Mouse (Mus musculus): ENCODE measurements around the gene Kirrel3.

Gene Kirrel3

GRCm38 (mm10) chr9:34507164-34507563, 21.5 kb downstream of the Kirrel3 start:
- CTCF ChIA-PET: no interaction called here

GRCm38 (mm10) chr9:34518861-34519260, 33.2 kb downstream of the Kirrel3 start:
- CTCF ChIA-PET: no interaction called here

GRCm38 (mm10) chr9:34520234-34520950, 34.7 kb downstream of the Kirrel3 start:
- CTCF ChIA-PET: no interaction called here

- CTCF ChIA-PET: no interaction called here
Measured at GRCm38 (mm10) chr9:34525695-34526094, 40.0 kb downstream of the Kirrel3 start.

DNA sequence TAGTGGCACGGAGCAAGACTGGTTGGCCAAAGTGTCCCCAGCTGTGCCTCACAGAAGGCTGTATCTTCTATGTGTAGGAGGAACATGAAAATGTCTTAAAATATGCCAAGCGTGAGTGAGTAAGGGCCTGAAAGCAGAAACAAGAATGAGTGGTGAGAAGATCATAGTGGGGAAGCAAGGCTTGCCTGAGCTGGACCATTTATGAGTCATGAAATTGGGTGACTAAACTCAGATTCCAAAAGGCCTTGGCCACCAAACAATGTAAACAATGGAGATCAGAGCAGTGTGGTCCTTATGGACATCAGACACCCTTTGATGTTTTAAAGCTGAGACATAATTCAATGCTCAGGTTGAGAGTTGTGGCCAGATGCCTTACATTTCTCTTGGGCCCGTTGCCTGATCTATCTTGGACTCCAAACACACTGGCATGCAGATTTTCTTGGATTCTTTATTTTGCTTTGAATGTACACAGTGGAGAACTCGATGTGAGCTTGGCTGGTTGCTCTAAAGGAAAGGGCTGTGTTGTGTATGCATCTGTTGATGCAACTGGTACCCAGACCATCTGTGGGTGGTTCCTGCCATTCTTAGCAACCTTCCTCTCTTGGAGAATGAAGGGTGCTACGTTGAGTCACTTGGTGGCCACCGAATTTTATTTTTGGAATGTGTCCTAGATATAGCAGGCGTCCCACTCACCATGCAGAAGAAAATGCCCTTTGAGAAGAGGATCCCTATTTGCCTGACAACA, 53.1 kb downstream of the Kirrel3 start:
- CTCF ChIA-PET: no interaction called here

DNA sequence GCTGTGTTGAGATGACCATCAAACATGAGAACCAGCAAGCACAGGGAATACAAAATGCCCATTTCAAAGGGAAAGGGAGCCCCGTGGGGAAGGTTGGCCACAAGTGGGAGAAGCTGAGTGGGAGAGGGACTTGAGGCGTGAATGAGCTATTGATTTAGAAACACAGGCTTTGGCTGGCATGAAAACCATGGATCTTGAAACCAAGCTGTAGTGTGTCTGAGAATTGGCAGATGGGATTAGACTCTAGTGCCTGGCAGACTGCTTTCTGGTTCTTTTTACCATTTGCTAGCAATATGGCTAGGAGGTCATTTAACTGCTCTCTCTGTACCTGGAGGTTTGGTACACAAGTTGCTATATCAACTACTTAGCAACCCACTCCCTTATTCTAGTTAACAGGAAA, 56.2 kb downstream of the Kirrel3 start:
- CTCF ChIA-PET: no interaction called here

GRCm38 (mm10) chr9:34555699-34556098, 70.0 kb downstream of the Kirrel3 start:
- CTCF ChIA-PET: no interaction called here

GRCm38 (mm10) chr9:34557846-34558245, 72.2 kb downstream of the Kirrel3 start:
- CTCF ChIA-PET: no interaction called here

DNA sequence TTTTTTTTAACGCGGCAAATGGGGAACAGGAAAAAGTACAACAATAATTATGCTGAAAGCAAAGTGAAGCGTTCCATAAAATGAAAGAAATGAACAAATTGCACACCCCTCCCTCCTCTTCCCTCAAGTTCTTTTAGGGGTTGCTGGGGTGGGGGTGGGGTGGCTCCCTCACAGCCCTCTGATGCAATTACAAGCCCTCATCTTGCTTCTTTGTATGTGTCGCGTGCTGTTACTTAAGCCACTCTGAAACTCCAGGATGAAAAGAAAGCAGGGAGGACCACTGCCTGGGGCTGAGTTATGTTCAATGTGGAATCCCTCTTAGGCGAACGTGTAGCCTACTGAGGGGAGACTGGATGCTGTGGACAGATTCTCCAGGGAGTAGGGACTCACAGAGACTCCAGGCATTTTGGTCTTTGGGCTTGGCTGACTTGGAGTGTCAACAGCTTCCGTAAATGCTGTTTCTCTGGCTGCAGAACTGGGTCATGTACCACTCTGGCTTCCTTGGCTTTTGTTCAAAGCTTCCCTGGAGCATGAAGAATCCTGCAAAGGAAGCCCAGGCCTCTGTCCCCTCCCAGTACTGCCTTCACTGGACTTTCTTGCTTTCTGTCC, 72.7 kb downstream of the Kirrel3 start:
- CTCF ChIA-PET: no interaction called here

DNA sequence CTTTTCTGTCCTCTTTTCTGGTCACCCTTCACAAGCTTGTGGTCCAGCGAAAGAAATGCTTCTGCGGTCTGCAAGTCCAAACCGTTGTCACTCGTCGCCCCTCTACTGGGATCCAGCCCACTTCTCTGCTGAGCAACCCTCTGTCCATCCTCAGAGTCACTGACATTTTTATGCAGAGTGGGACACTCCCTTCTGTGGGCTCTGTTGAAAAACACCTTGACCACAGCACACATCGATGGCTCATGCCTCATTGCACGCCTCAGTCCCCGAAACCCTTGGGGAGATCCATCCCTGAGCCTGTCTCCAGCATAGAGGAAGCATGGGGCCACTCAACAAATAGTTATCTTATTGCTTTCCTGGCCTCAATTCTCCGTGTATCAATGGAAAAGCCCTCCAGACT, 73.4 kb downstream of the Kirrel3 start:
- CTCF ChIA-PET: no interaction called here

- CTCF ChIA-PET: no interaction called here
Measured at GRCm38 (mm10) chr9:34561281-34561680, 75.6 kb downstream of the Kirrel3 start.

DNA sequence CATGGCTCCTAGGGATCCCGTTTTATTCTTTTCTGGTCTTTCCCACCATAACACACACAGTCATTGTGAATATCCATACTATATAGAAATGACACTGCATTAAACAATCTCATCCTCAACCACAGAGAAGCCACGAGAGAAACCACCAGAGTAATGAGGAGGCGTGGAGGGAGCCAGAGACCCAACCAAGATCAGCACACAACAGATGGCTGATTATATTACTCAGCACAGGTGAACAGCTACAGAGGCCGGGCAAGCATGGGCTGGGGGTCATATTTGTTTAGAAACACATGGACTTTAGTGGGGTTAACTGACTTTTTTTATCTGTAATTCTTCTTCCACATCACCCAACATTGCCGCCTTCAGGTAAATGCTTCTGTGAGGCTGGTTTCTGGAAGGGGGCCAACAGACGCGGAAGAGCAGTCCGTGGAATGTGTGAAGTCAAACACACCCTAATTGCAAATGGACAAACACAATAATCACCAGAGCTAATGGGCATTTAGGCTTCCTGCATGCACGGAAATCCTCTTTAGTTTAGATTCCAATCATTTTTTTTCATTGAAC, 76.8 kb downstream of the Kirrel3 start:
- CTCF ChIA-PET: no interaction called here

- CTCF ChIA-PET: no interaction called here
Measured at GRCm38 (mm10) chr9:34573906-34574305, 88.2 kb downstream of the Kirrel3 start.

DNA sequence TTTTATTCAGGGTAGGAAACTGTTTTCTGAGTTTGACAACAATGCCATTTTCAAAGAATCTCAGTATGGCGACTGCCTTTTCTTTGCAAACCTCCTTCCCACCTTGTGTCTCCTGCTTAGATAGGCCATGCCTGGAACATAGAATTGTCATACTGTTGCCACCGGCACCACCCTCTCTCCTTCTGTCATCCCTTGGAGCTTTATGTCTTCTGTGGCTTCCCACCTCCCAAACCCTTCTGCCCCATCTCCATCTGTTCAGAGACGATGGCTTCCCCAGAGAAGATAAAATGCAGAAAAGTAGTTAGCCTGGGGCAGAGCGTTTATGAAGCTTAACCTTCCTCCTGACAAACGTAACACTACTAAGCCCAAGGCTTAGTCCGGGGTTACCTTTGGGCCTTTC, 88.9 kb downstream of the Kirrel3 start:
- CTCF ChIA-PET: no interaction called here

- CTCF ChIA-PET: no interaction called here
Measured at GRCm38 (mm10) chr9:34579174-34579573, 93.5 kb downstream of the Kirrel3 start.

DNA sequence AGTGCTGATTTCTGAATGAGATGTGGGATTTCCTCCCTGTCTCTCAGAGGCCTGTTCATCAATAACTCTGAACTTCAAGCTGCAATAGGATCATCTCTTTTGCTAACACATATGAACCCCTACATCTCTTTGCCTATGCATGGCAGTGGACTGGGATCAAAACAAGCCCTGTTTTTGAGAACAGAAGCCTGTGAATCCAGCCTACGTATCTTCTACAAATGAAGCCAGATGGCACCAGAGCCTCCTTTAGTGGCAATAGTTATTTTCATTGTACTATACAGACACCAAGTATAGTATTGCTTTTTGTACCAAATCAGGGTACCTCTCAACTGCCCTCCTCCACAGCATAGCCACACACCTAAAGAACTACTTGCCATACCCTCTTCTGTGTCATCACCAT, 94.4 kb downstream of the Kirrel3 start:
- CTCF ChIA-PET: no interaction called here

DNA sequence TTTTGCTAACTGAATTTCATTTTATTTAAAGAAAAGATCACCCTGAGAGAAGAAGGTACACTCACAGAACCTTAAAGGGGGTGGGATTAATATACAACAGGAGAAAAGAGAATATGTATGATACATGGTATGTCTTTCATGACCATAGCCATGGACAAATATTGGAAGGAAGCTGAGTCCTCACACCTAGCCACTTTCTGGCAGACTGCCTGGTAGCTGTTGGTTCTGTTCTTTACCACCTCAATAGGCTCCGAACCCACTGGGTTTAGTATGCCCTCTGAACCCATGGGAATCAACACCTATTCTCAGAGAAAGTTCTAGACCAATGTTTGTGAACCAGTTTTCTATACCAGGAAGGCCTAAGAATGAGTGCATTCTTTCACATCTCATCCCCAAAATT, 96.8 kb downstream of the Kirrel3 start:
- CTCF ChIA-PET: no interaction called here

DNA sequence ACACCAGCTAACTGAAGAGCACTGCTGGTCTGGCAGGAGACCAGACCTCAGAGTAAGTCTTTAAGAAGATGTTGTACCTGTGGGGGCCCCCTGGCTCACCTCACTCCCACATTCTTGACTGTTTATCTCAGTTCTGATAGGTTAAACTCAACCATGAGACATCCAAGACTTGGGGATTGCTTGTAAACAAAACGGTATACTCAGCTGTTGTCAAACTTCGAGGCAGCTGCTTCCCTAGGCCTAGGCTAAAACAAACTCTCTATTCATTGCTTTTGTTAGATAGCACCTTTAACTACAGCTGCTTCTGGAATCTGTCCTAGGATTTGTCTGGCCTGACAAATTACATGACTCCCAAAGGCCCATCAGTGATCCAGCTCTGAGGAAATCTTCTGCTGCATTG, 99.8 kb downstream of the Kirrel3 start:
- CTCF ChIA-PET: no interaction called here

GRCm38 (mm10) chr9:34586080-34586479, 100.4 kb downstream of the Kirrel3 start:
- CTCF ChIA-PET: no interaction called here

GRCm38 (mm10) chr9:34589799-34590198, 104.1 kb downstream of the Kirrel3 start:
- CTCF ChIA-PET: no interaction called here

DNA sequence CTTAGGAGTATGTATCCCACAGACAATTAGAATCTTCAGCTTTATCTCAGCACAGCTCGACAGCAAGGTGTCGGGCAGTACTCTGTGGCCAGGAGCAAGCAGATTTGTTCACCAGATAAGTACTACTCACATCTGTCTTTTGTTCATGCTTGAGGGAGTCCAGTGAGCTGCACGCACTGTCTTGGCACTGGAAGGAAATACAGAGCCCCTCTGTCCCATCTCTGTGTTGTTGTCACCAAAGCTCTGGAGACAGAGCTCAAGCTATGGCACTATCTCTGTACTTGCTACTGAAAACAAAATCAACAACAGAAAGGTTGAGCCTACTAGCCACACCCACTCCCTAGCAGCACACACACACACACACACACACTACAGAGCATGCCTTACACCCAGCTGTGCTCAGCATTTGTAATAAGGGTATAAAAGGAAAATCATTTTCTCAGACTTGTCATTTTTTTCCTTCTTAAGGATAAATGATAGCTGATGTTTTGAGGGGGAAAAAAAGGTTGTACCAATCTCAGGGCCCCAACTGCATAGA, 106.4 kb downstream of the Kirrel3 start:
- CTCF ChIA-PET: interaction anchor here (0.7 kb wide), 1 partner anchor 857 kb away, joined by 3 read pairs; no protein-coding TSS in a partner anchor

DNA sequence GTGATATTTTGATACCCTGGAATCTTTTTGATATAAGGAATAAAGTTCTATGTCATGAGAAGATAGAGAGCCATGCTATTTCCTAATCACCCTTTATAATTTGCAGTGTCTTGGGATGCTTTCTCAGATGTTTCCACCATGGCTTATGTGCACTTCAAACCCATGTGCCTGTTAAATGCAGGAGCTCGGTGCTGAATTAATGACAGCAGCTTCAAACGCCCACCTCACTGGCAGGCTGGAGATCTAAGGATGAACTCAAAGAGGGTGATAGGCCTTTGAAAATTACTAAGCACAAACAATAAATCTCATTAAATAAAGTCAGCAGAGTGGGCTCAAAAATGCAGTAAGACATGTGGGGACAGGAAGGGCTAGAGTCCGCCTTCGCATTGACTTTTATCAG, 108.2 kb downstream of the Kirrel3 start:
- CTCF ChIA-PET: no interaction called here

- CTCF ChIA-PET: no interaction called here
Measured at GRCm38 (mm10) chr9:34600326-34600725, 114.6 kb downstream of the Kirrel3 start.
